Mouse (Mus musculus) cerebellum, adult (tissue): Measurements from ENCODE around the gene Svopl.

ENCODE experiments used
- ATAC-seq: cut with Nextera tagmentation; 2 replicates; pipeline ENCODE4 v1.9.2; 2017; ENCODE audit warnings: mild to moderate bottlenecking, moderate library complexity, mixed read lengths; ENCODE audit not compliant: insufficient number of reproducible peaks, low FRiP score, low TSS enrichment

The Svopl gene

GRCm38 (mm10) chr6:38046838-38047237 is at the start of gene Svopl:
TSS of gene Svopl (minus strand) at chr6:38046996.
- ATAC-seq: no peak

GRCm38 (mm10) chr6:38094701-38095100 is 47.9 kb upstream of the Svopl start:
- no peak for ATAC-seq

GRCm38 (mm10) chr6:38092539-38092938 is 45.7 kb upstream of the Svopl start:
- ATAC-seq: no peak

DNA sequence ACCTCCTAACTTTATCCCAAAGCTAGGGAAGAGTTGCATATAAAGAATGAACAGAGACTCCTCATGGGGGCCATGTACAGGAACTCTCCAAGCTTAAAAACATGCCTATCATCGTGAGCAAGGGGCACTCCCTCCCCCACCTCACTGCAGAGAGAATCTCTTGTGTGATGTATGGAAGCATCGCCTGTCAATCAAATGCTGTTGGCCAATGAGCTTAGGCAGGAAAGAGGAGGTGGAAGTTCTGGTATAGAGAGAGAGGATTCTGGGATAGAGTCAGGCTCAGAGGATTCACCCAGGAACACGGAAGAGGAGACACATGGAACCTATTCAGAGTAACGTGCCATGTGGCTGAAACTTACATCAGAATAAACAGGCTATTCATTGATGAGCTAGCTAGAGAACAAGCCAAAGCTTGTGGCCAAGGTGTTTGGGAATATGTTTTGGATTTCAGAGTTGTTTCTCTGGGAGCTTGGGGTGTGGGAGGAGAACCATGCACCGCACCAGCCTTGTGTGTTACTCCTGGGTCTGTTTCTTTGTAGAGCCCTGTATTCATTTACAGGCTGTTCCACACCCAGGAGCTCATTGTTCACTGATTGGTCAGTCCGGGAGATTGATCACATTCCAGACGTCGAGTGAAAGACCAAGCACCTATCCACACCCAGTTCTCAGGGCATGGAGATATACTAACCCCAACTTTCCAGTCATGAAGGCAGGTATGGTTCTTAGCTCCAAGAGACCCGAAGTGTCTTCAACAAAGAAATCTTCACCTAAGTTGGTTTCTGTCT is 40.6 kb upstream of the Svopl start:
- ATAC-seq: no peak

- ATAC-seq: no peak
These were observed 36.4 kb upstream of the Svopl start for GRCm38 (mm10) chr6:38083204-38083603.

DNA sequence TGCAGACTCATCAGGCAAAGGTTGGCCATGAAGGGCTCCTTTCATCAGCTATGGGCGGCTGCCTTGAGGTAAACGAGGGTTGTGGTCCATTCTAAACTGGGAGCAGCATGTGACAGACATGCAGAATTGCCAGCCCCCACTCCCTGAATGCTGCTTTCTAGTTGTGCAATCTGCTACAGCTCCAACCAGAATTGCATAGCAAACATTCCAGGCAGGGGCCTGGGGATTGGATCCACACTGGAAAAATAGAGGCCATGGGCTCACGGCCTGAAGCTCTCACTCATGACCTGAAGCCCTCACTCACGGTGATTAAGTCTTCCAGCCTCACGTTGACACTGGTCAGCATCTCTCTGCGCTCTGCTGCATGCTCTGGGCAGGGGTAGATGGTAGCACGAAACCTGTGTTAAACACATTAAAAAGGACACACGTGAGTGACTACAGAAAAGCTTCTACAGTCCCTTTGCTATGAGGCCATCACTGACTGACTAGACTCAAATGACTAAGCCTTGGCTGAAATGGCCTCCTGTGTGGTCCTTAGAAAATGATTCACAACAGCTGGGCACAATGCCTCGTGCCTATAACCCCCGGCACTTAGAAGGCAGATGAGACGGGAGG is 35.0 kb upstream of the Svopl start:
- no peak for ATAC-seq

GRCm38 (mm10) chr6:38080364-38080763 is 33.6 kb upstream of the Svopl start:
- no peak for ATAC-seq

DNA sequence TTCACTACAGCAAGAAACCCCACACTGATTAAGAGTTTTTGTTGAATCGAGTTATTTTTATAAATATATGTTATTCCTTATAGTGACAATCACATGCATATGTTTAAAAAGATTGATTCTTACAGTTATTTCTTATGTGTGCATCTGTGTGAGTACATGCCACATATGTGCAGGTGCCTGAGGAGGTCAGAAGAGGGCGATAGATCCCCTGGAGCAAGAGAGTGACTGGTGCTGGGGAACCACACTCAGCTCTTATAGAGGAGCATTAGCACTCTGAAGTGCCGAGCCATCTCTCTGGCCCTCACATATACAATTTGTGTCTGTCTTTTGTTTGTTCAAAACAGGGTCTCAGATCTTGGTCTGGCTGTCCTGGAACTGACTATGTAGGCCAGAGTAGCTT is 26.8 kb upstream of the Svopl start:
- no peak for ATAC-seq

DNA sequence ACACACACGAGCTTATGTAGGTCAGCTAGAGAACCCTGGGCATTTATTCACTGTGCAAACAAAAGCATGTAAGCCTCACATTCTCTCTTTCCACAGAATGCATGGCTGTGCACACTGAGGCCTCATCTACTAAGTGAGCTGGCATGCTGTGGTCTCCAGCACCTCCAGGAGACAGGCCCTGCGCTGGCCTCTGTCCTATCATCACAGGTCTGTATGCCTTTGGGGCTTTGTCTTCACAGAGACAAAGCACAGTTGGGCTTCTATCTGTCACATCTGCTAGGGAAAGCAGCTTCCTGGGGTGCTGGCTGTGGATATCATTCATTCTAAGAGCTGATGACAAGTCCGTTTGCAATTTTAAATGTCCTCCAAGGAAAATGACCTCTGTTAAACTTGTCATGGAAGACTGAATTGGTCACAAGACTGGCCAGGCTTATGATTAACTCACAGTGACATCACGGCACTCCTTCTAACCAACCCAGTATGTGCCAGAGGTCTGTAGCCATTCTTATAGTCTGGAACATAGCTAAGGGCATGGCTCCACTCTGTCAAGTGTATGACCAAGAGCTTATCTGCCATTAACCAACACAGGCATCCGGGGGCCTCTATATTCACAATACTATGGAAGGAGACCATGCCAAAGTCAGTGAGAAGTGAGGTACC is 25.5 kb upstream of the Svopl start:
- no peak for ATAC-seq

DNA sequence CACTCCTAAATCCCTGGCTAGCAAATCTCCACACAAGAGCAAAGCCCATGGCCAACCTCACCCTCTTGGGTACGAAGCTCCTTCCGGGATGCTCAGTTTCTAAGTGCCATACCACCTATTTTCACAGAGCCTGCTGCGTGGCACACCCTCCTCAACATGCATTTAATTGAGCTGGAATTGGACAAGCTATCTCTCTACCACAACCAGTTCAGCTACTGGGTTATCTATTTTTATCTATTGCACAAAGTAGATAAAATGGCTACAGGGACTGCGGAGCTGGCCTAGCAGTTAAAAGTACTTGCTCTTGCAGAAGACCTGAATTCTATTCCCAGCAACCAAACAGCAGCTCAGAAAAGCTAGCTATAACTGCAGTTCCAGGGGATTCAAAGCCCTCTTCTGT is 24.5 kb upstream of the Svopl start:
- no peak for ATAC-seq

- ATAC-seq: peak; percentile 92
These were observed 19.4 kb upstream of the Svopl start for GRCm38 (mm10) chr6:38066215-38066614.

DNA sequence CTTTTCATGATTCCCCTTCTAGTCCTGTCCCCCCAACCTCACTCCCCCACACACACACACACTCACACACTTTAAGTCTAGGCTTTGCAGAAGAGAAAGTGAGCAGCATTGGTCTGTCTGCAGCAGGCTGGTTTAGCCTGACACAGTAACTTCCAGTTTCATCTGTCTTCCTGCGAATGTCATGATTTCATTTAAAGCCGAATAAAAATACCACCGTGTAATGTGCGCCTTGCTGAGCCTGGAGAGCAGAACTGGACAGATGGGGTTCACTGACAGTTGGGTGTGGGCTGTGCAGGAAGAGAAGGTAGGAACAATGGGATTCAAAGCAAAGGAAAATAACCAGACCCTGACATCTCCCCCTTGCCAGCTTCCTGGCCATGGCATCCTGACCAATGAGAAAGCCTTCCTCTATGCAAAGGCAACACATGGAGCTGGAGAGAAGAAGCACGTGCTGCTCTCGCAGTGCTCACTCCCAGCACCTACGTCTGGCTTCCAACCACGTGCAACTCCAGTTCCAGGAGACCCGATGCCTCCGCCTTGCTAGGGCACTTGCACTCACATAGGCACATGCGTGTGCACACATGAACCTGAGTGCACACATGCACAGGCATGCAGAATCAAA is 18.8 kb upstream of the Svopl start:
- ATAC-seq: peak; percentile 43

DNA sequence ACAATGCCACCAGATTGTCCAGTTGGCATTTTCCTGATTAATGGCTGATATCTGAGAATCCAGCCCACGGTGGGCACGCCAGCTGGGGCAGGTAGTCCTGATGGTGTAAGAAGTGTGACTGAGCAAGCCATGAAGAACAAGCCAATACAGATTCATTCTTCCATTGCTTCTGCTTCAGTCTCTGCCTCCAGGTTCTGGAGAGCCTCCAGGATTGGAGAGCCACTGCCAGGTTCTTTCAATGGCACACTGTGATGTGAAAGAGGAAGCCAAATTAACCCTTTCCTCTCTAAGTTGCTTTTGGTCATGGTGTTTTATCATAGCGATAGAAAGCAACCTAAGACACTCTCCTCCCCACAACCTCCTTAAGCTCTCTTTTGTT is 18.3 kb upstream of the Svopl start:
- peak; percentile 52; the same call in 1 of the 2 replicates for ATAC-seq

DNA sequence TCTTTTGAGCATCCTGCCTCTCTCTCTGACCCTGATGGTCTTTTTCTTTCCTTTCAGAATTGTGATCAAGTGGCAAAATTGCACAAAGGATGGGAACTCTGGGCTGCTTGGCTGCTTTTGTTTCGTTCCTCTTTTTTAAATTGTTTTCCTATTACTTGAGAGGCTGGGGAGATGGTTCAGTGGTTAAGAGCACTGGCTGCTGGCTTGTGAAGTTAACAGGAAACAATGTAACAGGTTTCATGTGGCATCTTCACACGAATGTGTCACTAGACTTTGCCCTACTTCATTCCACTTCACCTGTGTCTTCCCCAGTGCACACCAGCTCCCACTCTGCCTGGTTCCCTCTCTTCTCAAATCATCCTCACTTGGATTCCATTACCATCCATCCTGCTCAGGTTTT is 17.8 kb upstream of the Svopl start:
- no peak for ATAC-seq

GRCm38 (mm10) chr6:38058805-38059204 is 12.0 kb upstream of the Svopl start:
- no peak for ATAC-seq

DNA sequence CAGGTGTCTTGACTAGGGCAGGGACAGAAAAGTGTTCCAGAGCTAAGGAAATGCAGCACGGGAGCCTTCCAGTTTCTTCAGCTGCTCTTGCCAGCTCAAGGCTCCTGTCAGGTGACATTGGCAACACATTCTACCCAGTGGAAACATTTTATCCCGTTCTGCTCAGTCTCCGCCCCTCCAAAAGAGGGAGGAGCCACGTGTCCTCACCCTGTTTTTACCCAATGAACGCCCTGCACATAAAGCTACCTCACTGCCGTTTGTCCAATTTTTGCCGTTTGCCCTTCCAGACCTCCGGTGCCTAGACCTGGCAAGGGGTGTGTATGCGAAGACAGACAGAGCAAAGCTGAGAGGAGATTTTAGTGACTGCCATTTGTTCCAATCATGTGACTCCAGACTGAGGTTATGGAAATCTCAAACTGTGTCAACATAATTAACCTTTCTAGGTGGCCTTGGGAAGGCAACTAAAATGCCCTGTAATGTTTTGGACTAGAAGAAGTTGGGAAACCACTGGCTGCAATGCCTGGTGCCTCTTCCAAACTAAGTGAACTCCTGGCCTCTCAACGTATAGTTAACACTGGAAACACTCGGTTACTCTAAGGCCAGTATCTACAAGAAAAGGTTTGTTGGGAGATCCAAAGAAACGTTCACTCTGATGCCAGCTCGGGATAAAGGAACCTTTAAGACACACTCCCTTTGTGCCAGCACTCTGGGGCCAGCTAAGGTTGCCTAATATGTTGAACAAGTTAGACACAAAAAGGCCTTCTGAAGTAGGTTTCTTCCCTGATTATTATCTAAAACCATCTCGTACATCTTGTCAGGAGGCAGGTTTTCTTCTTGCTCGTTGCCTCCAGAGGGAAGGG is 8.9 kb upstream of the Svopl start:
- ATAC-seq: no peak

- ATAC-seq: no peak
These were observed 2.8 kb upstream of the Svopl start for GRCm38 (mm10) chr6:38049601-38050000.

GRCm38 (mm10) chr6:38048800-38049561 is 2.2 kb upstream of the Svopl start:
- no peak for ATAC-seq

DNA sequence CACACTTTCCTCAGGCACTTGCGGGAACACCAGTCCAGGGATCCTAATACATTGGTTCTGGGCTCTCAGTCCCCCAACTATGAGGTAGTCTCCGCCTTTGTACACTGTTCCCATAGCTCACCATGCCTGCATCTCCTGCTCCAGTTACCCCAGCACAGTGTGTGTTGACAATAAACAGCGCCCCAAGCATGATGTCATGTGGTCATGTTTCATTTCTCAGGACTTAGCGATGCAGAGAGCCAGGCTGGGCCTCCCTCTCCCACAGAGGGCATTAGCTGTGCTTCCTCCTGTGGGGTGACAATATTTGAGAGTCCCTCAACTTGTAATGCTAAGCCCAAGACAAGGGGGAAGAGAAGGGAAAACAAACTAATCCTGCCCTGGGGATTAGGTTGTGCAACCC is 1.2 kb upstream of the Svopl start:
- ATAC-seq: no peak
